Mouse (Mus musculus) neural tube, embryonic 11.5 days (tissue): Measurements from ENCODE around the gene Dgat2. TPM values are rescaled to one million over a fixed set of nuclear protein-coding genes. Genes with fewer than 3 reads are reported as not detected.

Experiments used
- ATAC-seq: fragments of 200-750 bp; cut with Nextera tagmentation; 2 replicates; pipeline ENCODE4 v1.8.0; 2017; ENCODE audit warnings: moderate number of reproducible peaks, mild to moderate bottlenecking, moderate TSS enrichment, moderate library complexity; ENCODE audit not compliant: insufficient read depth, low FRiP score, low TSS enrichment
- DNase-seq: peaks from one replicate; pipeline ENCODE4 v3.0.0-alpha.2; 2015; ENCODE audit warnings: low spot score
- H3K27ac ChIP-seq: fragments of 300-500 bp; sonication (generic); 2 replicates; pipeline ENCODE4 v1.5.1; 2014; ENCODE audit warnings: low read depth, mild to moderate bottlenecking, low read length
- H3K27me3 ChIP-seq: fragments of 300-500 bp; sonication (generic); 2 replicates; pipeline ENCODE4 v1.6.1; 2014; ENCODE audit warnings: mild to moderate bottlenecking, low read length, mixed read lengths; ENCODE audit not compliant: control insufficient read depth, insufficient read depth
- H3K36me3 ChIP-seq: fragments of 300-500 bp; sonication (generic); 2 replicates; pipeline ENCODE4 v1.6.1; 2014; ENCODE audit warnings: mild to moderate bottlenecking, low read length, moderate library complexity, mixed read lengths; ENCODE audit not compliant: control insufficient read depth, insufficient read depth
- H3K4me1 ChIP-seq: fragments of 300-500 bp; sonication (generic); 2 replicates; pipeline ENCODE4 v1.6.1; 2014; ENCODE audit warnings: low read length, mixed read lengths; ENCODE audit not compliant: control insufficient read depth, insufficient read depth
- H3K4me2 ChIP-seq: fragments of 300-500 bp; sonication (generic); 2 replicates; pipeline ENCODE4 v1.6.1; 2014; ENCODE audit warnings: low read depth, mild to moderate bottlenecking, moderate library complexity
- H3K4me3 ChIP-seq: fragments of 300-500 bp; sonication (generic); 2 replicates; pipeline ENCODE4 v1.5.1; 2014; ENCODE audit warnings: low read depth, low read length
- H3K9ac ChIP-seq: fragments of 300-500 bp; sonication (generic); 2 replicates; pipeline ENCODE4 v1.6.1; 2014; ENCODE audit warnings: mild to moderate bottlenecking, low read length
- H3K9me3 ChIP-seq: fragments of 300-500 bp; sonication (generic); 2 replicates; pipeline ENCODE4 v1.6.1; 2016; ENCODE audit warnings: low read length; ENCODE audit not compliant: control insufficient read depth
- WGBS: fragments of 180-500 bp; shearing (Covaris S2); extraction: QIAGEN DNeasy Blood & Tissue Kit; methylation state at CpG from one replicate; pipeline ENCODE4 v1.1.7; 2014; 5-methylcytosine and 5-hydroxymethylcytosine counted together
- polyA plus RNA-seq: library from polyadenylated mRNA; unstranded; fragments of >200 nt; fragmentation: Nextera tagmentation; extraction: Ambion mirVana; gene quantifications from 2 replicates; pipeline ENCODE4 v1.2.1, GENCODE M21; 2014

Dgat2 gene
- polyA plus RNA-seq, 1 experiment from 2014 or later = 12.7 TPM

DNA sequence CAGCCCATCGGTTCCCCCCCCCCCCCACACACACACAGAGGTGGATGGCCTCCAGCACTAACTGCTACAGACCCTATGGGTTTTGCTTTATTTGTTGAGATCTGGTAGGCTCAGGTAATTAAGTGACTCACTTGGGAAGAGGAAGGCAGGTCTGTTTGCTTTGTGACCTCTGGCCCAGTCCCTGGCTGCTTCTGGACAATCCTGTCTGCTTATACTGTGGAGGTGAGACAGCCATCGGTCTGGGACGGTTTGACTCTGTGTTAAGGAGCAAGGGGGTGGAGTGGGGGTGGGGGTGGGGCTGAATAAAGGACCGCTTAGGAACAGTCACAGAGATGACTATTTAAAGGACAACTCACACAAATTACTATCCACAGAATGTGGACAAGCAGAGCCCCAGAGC is 17.8 kb upstream of the Dgat2 start:
- WGBS = 52% methylated on average over 4 of the region's 4 CpGs
- Histone ChIP-seq H3K4me3 (no peak overlapping the region), H3K27me3 (no peaks in the 10 kb centered on the region), H3K9ac (no peak overlapping the region), H3K36me3 (no peaks in the 10 kb centered on the region), H3K4me1 (no peaks in the 10 kb centered on the region), H3K4me2 (no peak overlapping the region), H3K27ac (no peak overlapping the region), H3K9me3 (no peaks in the 10 kb centered on the region)
- ATAC-seq = no peak
- DNase-seq = no peak

DNA sequence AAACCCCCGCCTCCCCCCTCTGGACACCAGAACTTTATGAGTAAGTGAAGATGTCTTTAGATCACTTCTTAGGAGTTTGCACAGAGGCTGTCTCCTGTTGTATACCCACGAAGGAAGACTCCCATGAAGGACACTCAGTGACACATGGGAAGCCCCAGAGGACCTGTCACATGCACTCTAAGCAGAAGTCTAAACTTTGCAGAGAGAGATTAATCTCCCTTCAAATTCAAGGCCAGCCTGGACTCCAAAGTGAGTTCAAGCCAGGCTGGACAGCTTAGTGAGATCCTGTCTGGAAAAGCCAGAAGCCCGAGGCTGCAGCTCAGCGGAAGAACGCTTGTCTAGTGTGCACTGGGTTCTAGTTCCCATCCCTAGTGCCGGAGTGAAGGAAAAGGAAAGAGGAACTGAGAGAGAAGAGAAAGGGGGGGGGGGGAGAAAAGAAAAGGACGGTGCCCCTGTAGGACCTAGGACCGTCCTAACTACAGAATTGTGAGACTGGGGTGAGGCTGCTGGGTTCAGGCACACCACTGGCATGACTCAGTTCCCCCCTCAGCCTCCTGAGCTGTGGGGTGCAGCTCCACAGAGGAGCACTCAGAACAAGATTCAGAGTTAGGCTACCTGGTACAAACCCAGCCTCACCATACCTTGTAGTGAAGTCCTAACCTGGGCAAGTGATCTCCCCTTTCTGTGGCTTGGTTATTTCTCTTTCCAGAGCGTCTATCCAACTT is 17.1 kb upstream of the Dgat2 start:
- Histone ChIP-seq H3K4me1 (no peaks in the 10 kb centered on the region), H3K9me3 (no peaks in the 10 kb centered on the region), H3K27ac (no peak overlapping the region), H3K4me3 (no peak overlapping the region), H3K4me2 (no peak overlapping the region), H3K27me3 (no peaks in the 10 kb centered on the region), H3K36me3 (no peaks in the 10 kb centered on the region), H3K9ac (no peak overlapping the region)
- DNase-seq = no peak
- no peak for ATAC-seq
- WGBS = 85% methylated on average over 9 of the region's 9 CpGs

GRCm38 (mm10) chr7:99198811-99199210 is 16.3 kb upstream of the Dgat2 start:
- H3K27me3 ChIP-seq = no peaks in the 10 kb centered on the region
- no peak for DNase-seq
- H3K9ac ChIP-seq = no peak overlapping the region
- H3K4me1 ChIP-seq = no peaks in the 10 kb centered on the region
- no peak overlapping the region for H3K4me2 ChIP-seq
- WGBS = 91% methylated on average over 2 of the region's 2 CpGs
- no peaks in the 10 kb centered on the region for H3K9me3 ChIP-seq
- H3K36me3 ChIP-seq = no peaks in the 10 kb centered on the region
- H3K4me3 ChIP-seq = no peak overlapping the region
- no peak for ATAC-seq
- H3K27ac ChIP-seq = no peak overlapping the region

DNA sequence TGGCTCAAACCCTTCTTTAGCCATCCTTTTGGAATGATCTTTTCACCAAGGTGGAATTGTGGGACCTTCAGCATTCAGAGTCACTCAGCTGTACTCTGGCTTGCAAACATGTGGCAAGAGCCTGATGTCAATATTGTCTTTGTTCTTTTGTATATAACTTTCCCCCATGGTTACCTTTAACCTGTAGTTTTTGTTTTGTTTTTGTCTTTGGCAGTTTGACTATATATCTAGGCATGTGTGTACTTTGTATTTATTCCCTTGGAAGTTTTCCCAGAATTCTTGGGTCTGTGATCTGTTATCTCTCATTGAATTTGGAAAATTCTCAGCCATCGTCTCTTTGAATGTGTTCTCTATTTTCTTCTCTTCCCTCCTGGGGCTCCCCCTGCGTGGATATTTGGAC is 12.0 kb upstream of the Dgat2 start:
- Histone ChIP-seq H3K9ac (no peak overlapping the region), H3K27me3 (no peaks in the 10 kb centered on the region), H3K4me2 (no peak overlapping the region), H3K27ac (no peak overlapping the region), H3K4me1 (no peaks in the 10 kb centered on the region), H3K4me3 (no peak overlapping the region), H3K9me3 (no peaks in the 10 kb centered on the region), H3K36me3 (no peaks in the 10 kb centered on the region)
- DNase-seq (no peak), ATAC-seq (no peak)
- WGBS = 82% methylated on average over 2 of the region's 2 CpGs

DNA sequence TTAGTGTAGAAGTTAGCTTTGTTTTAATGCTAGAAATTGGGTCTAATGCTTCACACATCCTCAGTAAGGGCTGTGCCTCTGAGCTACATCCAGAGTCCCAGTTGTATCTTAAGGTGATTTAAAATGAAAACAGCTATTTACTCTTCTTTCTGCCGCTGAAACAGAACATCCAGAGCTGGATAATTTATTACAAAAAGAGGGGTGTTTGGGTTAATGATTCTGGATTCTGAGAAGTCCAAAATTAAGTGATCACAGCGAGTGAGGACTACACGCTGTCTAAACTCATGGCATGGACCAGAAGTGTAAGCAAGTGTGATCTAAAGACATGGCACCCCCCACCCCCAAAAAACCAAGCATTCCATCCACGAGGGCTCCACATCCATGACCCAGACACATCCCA is 11.4 kb upstream of the Dgat2 start:
- 91% methylated on average over 4 of the region's 4 CpGs for WGBS
- H3K27ac ChIP-seq = no peak overlapping the region
- H3K4me2 ChIP-seq = no peak overlapping the region
- H3K4me3 ChIP-seq = no peak overlapping the region
- no peaks in the 10 kb centered on the region for H3K27me3 ChIP-seq
- ATAC-seq = no peak
- no peak for DNase-seq
- H3K9ac ChIP-seq = no peak overlapping the region
- H3K4me1 ChIP-seq = no peaks in the 10 kb centered on the region
- no peaks in the 10 kb centered on the region for H3K9me3 ChIP-seq
- no peaks in the 10 kb centered on the region for H3K36me3 ChIP-seq

DNA sequence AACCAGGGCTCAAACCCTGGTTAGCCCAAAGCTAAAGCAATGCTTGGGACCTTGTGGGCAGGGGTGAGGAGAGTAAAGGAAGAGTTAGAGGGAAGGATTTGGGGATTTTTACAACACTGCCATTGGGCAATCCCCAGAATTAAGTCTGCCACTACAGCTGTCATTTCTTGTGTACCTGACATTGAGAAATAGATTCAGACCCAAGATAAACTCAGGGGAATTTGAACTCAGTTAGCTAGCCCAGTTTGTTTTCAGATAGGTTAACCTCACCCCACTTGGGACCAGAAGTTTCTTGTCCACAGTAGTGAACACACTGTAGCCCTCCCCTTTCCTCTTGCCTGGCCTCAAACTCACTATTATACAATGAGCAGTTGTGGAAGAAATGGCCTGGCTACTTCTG is 8.9 kb upstream of the Dgat2 start:
- Histone ChIP-seq H3K36me3 (no peaks in the 10 kb centered on the region), H3K4me2 (no peak overlapping the region), H3K9ac (no peak overlapping the region), H3K27ac (no peak overlapping the region), H3K27me3 (no peaks in the 10 kb centered on the region), H3K4me3 (no peak overlapping the region), H3K4me1 (no peaks in the 10 kb centered on the region), H3K9me3 (no peaks in the 10 kb centered on the region)
- ATAC-seq (no peak), DNase-seq (no peak)

DNA sequence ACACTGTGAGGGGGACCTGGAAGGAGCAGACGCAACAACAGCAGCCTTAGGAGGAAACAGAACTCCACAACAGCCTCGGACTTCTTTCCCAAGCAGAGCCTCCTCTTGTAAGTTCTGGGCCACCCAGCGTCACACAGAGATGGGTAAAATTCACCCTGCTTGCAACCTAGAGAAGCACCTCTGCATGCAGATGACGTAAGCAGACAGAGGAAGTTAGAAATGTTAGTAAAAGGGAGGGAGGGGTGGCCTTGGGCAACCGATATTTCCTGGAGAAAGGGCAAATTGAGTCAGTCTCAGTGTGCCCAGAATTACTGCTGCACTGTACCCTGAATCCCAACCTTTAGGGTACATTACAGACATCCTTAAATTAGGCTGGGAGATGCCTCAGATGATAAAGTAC is 7.4 kb upstream of the Dgat2 start:
- H3K9ac ChIP-seq = no peak overlapping the region
- no peaks in the 10 kb centered on the region for H3K36me3 ChIP-seq
- no peak overlapping the region for H3K27ac ChIP-seq
- no peak overlapping the region for H3K4me3 ChIP-seq
- H3K4me2 ChIP-seq = no peak overlapping the region
- no peaks in the 10 kb centered on the region for H3K9me3 ChIP-seq
- 86% methylated on average over 5 of the region's 5 CpGs for WGBS
- no peaks in the 10 kb centered on the region for H3K27me3 ChIP-seq
- DNase-seq (no peak), ATAC-seq (no peak)
- H3K4me1 ChIP-seq = no peaks in the 10 kb centered on the region

- no peak for ATAC-seq
- Histone ChIP-seq H3K4me1 (no peaks in the 10 kb centered on the region), H3K27me3 (no peaks in the 10 kb centered on the region), H3K4me2 (no peak overlapping the region), H3K9ac (no peak overlapping the region), H3K36me3 (no peaks in the 10 kb centered on the region), H3K27ac (no peak overlapping the region), H3K9me3 (no peaks in the 10 kb centered on the region), H3K4me3 (no peak overlapping the region)
- no peak for DNase-seq
- 83% methylated on average over 6 of the region's 6 CpGs for WGBS
Observed at GRCm38 (mm10) chr7:99188630-99189029, 6.1 kb upstream of the Dgat2 start.

- ATAC-seq (no peak), DNase-seq (no peak)
- H3K4me2 ChIP-seq = no peak overlapping the region
- H3K9me3 ChIP-seq = no peaks in the 10 kb centered on the region
- no peaks in the 10 kb centered on the region for H3K27me3 ChIP-seq
- no peak overlapping the region for H3K4me3 ChIP-seq
- H3K27ac ChIP-seq = no peak overlapping the region
- WGBS = 89% methylated on average over 5 of the region's 5 CpGs
- H3K4me1 ChIP-seq = no peaks in the 10 kb centered on the region
- H3K9ac ChIP-seq = no peak overlapping the region
- H3K36me3 ChIP-seq = no peaks in the 10 kb centered on the region
Observed at GRCm38 (mm10) chr7:99187451-99187850, 4.9 kb upstream of the Dgat2 start.
